Mouse (Mus musculus) intestine, embryonic 16.5 days (tissue): ENCODE measurements around the gene Npy2r. TPM values are rescaled to one million over a fixed set of nuclear protein-coding genes. Genes with fewer than 3 reads are reported as not detected.

ENCODE experiments used
- polyA plus RNA-seq: library from polyadenylated mRNA; unstranded; fragments of >200 nt; fragmentation: Nextera tagmentation; extraction: Ambion mirVana; gene quantifications from 2 replicates; pipeline ENCODE4 v1.2.1, GENCODE M21; 2015

The Npy2r gene
- polyA plus RNA-seq, 1 experiment from 2014 or later = 1.3 TPM

Other genes with a start within 250 kb of the Npy2r start
- 4.5 and 4.7 TPM in 2 replicates for gene Map9, start 190.0 kb downstream of the Npy2r start, polyA plus RNA-seq